ENCODE assay signal across 21 mouse cellular contexts in genomic region chr6:38320621-38321020, GRCm38 (mm10). TPM values are rescaled to one million over a fixed set of nuclear protein-coding genes. Genes with fewer than 3 reads are reported as not detected.
DNase-seq lines count a peak whose midpoint lies in the region; ATAC-seq lines count a peak whose summit lies in the region.
"Had no signal": no experiment of that assay in that cellular context is flagged by ENCODE, and none has a peak within 500 bp of the region (broad histone marks: within the 10 kb centered on the region; RNA-seq: fewer than 3 reads in every experiment).

No protein-coding gene starts in this region.

- 0 out of 2 replicates have a peak, but pooled peaks have one; percentile 47 for ATAC-seq in common myeloid progenitor, adult 5-6 weeks (replicated peaks; ENCODE audit: low read depth, poor library complexity, severe bottlenecking)
- no peak for ATAC-seq in frontal cortex, adult (ENCODE audit: low TSS enrichment)
- ATAC-seq: forebrain, embryonic 13.5 days; forebrain, postnatal 0 days; hindbrain, embryonic 16.5 days had no signal

- peak; percentile 84 for DNase-seq in 416B (ENCODE audit: low read depth)
- DNase-seq in CD4-positive helper T cell, adult 2 months (ENCODE audit: low read depth, low spot score) = peak; percentile 54
- DNase-seq in splenic B cell, adult 2 months (ENCODE audit: low read depth, low spot score) = peak; percentile 67
- DNase-seq in lung, postnatal 36 days = no peak
- DNase-seq in urinary bladder, postnatal 10 days (ENCODE audit: low spot score) = no peak
- DNase-seq: adrenal gland, postnatal 10 days; cerebellum, adult 11-12 months; cerebellum, adult 9-10 months; cerebellum, postnatal 25 days; forebrain, postnatal 0 days; gastrocnemius, adult 2 months; gastrocnemius, postnatal 25 days; heart, adult 11 months; heart, postnatal 4 days had no signal

- no peaks in the 10 kb centered on the region for H3K27me3 ChIP-seq in splenic B cell, adult 2 months (ENCODE audit: control insufficient read depth, insufficient read depth, low read length, poor library complexity, severe bottlenecking)
- H3K27me3 ChIP-seq: forebrain, embryonic 13.5 days; heart, embryonic 13.5 days; hindbrain, embryonic 12.5 days had no signal

- peaks cover 55% of the 10 kb centered on the region for H3K36me3 ChIP-seq in splenic B cell, adult 2 months (ENCODE audit: control insufficient read depth, insufficient read depth, low read length, poor library complexity, severe bottlenecking)
- H3K36me3 ChIP-seq: embryonic facial prominence, embryonic 10.5 days; hindbrain, embryonic 12.5 days had no signal

RNA-seq across cellular contexts. Expression of gene Zc3hav1l, which starts 21.6 kb away (rescaled TPM):
- 5.6 and 7.0 TPM in 2 replicates for total RNA-seq in common myeloid progenitor, adult 5-6 weeks (2017)

RNA-seq across cellular contexts. Expression of gene Zc3hav1, which starts 33.8 kb away (rescaled TPM):
- total RNA-seq in common myeloid progenitor, adult 5-6 weeks (2017) = 56.1 and 59.7 TPM in 2 replicates

Comparison
In these comparisons a context has a peak if more than half of its experiments do, and no peak if none do; other contexts are left out.
1. DNase-seq: peak in 416B (single experiment), CD4-positive helper T cell, adult 2 months (single experiment) and splenic B cell, adult 2 months (single experiment); none in lung, postnatal 36 days (single experiment) and urinary bladder, postnatal 10 days (single experiment).